Mouse (Mus musculus) liver, adult 2 months (tissue): Measurements from ENCODE around the gene Nxf1. TPM values are rescaled to one million over a fixed set of nuclear protein-coding genes. Genes with fewer than 3 reads are reported as not detected.

Experiments used
- DNase-seq: peaks from one replicate; pipeline ENCODE4 v3.0.0-alpha.2; 2011; ENCODE audit warnings: low read depth, low spot score; ENCODE audit errors: extremely low read depth
- H3K27ac ChIP-seq: fragments of 200-500 bp; replicated peaks from 2 replicates; pipeline ENCODE4 v1.5.1; 2012; ENCODE audit warnings: low read depth, mild to moderate bottlenecking, control low read depth, inconsistent platforms, low read length; ENCODE audit not compliant: insufficient read depth
- H3K27me3 ChIP-seq: fragments of 200-500 bp; 2 replicates; pipeline ENCODE4 v1.6.1; 2012; ENCODE audit warnings: mild to moderate bottlenecking, moderate library complexity, low read length, inconsistent platforms; ENCODE audit not compliant: control insufficient read depth, insufficient read depth
- H3K36me3 ChIP-seq: fragments of 200-500 bp; 2 replicates; pipeline ENCODE4 v1.6.1; 2012; ENCODE audit warnings: low read length, inconsistent platforms; ENCODE audit not compliant: control insufficient read depth, insufficient read depth
- H3K4me1 ChIP-seq: fragments of 200-500 bp; 2 replicates; pipeline ENCODE4 v1.6.1; 2011; ENCODE audit warnings: low read length; ENCODE audit not compliant: control insufficient read depth, insufficient read depth
- H3K4me3 ChIP-seq: fragments of 200-500 bp; 2 replicates; pipeline ENCODE4 v1.5.1; 2011; ENCODE audit warnings: low read depth, mild to moderate bottlenecking, control low read depth, low read length, moderate library complexity; ENCODE audit not compliant: insufficient read depth
- H3K79me2 ChIP-seq: fragments of 200-500 bp; 2 replicates; pipeline ENCODE4 v1.6.1; 2012; ENCODE audit warnings: inconsistent platforms, mild to moderate bottlenecking, low read length, moderate library complexity; ENCODE audit not compliant: control insufficient read depth, insufficient read depth
- H3K9ac ChIP-seq: fragments of 200-500 bp; 2 replicates; pipeline ENCODE4 v1.6.1; 2012; ENCODE audit warnings: low read depth, mild to moderate bottlenecking, control low read depth, inconsistent platforms, low read length
- CTCF ChIP-seq: fragments of 200-500 bp; IDR thresholded peaks from 2 replicates; pipeline ENCODE4 v1.5.1; 2011; ENCODE audit warnings: low read depth, low read length, control low read depth
- POLR2A ChIP-seq: fragments of 200-500 bp; IDR thresholded peaks from 2 replicates; pipeline ENCODE4 v1.6.1; 2011; ENCODE audit warnings: low read length, control low read depth; ENCODE audit not compliant: insufficient read depth; ENCODE audit errors: extremely low read depth
- WGBS: fragments of 180-500 bp; shearing (Covaris S2); methylation state at CpG from one replicate; pipeline ENCODE4 v1.1.7; 2018; 5-methylcytosine and 5-hydroxymethylcytosine counted together
- polyA plus RNA-seq: library from polyadenylated mRNA; depleted of rRNA; stranded (reverse); fragments of >200 nt; gene quantifications from 2 replicates; pipeline ENCODE4 v1.2.3, GENCODE M21; 2012
- total RNA-seq: library from RNA; depleted of rRNA; stranded (reverse); fragments of >200 nt; gene quantifications from 2 replicates; pipeline ENCODE4 v1.2.3, GENCODE M21; 2014

The Nxf1 gene
- total and polyA plus RNA-seq, 2 experiments, result 16.2 to 43.1 TPM

- peak overlapping the region; percentile 95 for H3K9ac ChIP-seq
- WGBS, result 2% methylated on average over 20 of the region's 20 CpGs
- H3K27me3 ChIP-seq, result no peaks in the 10 kb centered on the region
- peak overlapping the region; percentile 98 for H3K4me3 ChIP-seq
- peaks cover 16% of the 10 kb centered on the region; the same call in 1 of the 2 replicates for H3K79me2 ChIP-seq
- H3K27ac ChIP-seq, result peak overlapping the region; percentile 91
- no peak for TF ChIP-seq POLR2A
- peaks cover 20% of the 10 kb centered on the region for H3K4me1 ChIP-seq
- H3K36me3 ChIP-seq, result peaks cover 4% of the 10 kb centered on the region; the same call in 1 of the 2 replicates
- no peak for DNase-seq
Measured at GRCm38 (mm10) chr19:8774951-8775421, 18.1 kb downstream of the Nxf1 start.

- no peaks in the 10 kb centered on the region for H3K36me3 ChIP-seq
- peak within 1 kb of the TSS; percentile 51 for H3K27ac ChIP-seq
- peaks cover 3% of the 10 kb centered on the region; the same call in 1 of the 2 replicates for H3K4me1 ChIP-seq
- H3K79me2 ChIP-seq, result no peaks in the 10 kb centered on the region
- peak; percentile 97 for DNase-seq
- H3K27me3 ChIP-seq, result no peaks in the 10 kb centered on the region
- peak within 1 kb of the TSS; percentile 66 for H3K4me3 ChIP-seq
- peak; percentile 19; the same call in 1 of the 2 replicates for TF ChIP-seq CTCF
- TF ChIP-seq POLR2A, result no peak
- H3K9ac ChIP-seq, result peak within 1 kb of the TSS; percentile 76
- WGBS, result 2% methylated on average over 32 of the region's 32 CpGs
Measured at GRCm38 (mm10) chr19:8786008-8786781, 29.3 kb downstream of the Nxf1 start, which contains the start of gene Taf6l. TSS of gene Taf6l (minus strand) at chr19:8786417.

- Histone ChIP-seq H3K9ac (no peak overlapping the region), H3K4me3 (no peak overlapping the region), H3K4me1 (peaks cover 3% of the 10 kb centered on the region; the same call in 1 of the 2 replicates), H3K79me2 (no peaks in the 10 kb centered on the region), H3K36me3 (peaks cover 5% of the 10 kb centered on the region; the same call in 1 of the 2 replicates), H3K27me3 (no peaks in the 10 kb centered on the region), H3K27ac (no peak overlapping the region)
- 34% methylated on average over 3 of the region's 3 CpGs for WGBS
- DNase-seq, result no peak
- TF ChIP-seq POLR2A, result no peak
- no peak for TF ChIP-seq CTCF
Measured at GRCm38 (mm10) chr19:8788521-8788920, 31.6 kb downstream of the Nxf1 start.

- no peaks in the 10 kb centered on the region for H3K79me2 ChIP-seq
- peaks cover 3% of the 10 kb centered on the region; the same call in 1 of the 2 replicates for H3K4me1 ChIP-seq
- H3K27me3 ChIP-seq, result no peaks in the 10 kb centered on the region
- no peak overlapping the region for H3K9ac ChIP-seq
- H3K4me3 ChIP-seq, result no peak overlapping the region
- no peak for DNase-seq
- H3K27ac ChIP-seq, result no peak overlapping the region
- 63% methylated on average over 1 of the region's 1 CpGs for WGBS
- H3K36me3 ChIP-seq, result peaks cover 6% of the 10 kb centered on the region; the same call in 1 of the 2 replicates
- TF ChIP-seq CTCF (no peak), POLR2A (no peak)
Measured at GRCm38 (mm10) chr19:8789171-8789570, 32.3 kb downstream of the Nxf1 start.

GRCm38 (mm10) chr19:8790171-8790570 is 33.3 kb downstream of the Nxf1 start:
- Histone ChIP-seq H3K27me3 (no peaks in the 10 kb centered on the region), H3K27ac (no peak overlapping the region), H3K36me3 (peaks cover 10% of the 10 kb centered on the region; the same call in 1 of the 2 replicates), H3K79me2 (no peaks in the 10 kb centered on the region), H3K4me3 (no peak overlapping the region), H3K4me1 (peaks cover 3% of the 10 kb centered on the region; the same call in 1 of the 2 replicates), H3K9ac (no peak overlapping the region)
- DNase-seq, result no peak
- no peak for TF ChIP-seq CTCF
- TF ChIP-seq POLR2A, result no peak
- WGBS, result 80% methylated on average over 7 of the region's 7 CpGs
